In genomic region chr5:137334317-137334716, GRCm38 (mm10) we compare ENCODE assay signal across 8 mouse cellular contexts. TPM values are rescaled to one million over a fixed set of nuclear protein-coding genes. Genes with fewer than 3 reads are reported as not detected.
DNase-seq lines count a peak whose midpoint lies in the region; ATAC-seq and TF ChIP-seq lines count a peak whose summit lies in the region.

No protein-coding gene starts in this region.

- no peaks in the 10 kb centered on the region for H3K9me3 ChIP-seq in heart, embryonic 11.5 days (replicated peaks; ENCODE audit: control insufficient read depth, low read length)
- H3K9me3 ChIP-seq in lung, postnatal 0 days (ENCODE audit: low read length) = no peaks in the 10 kb centered on the region
- H3K9me3 ChIP-seq in liver, embryonic 12.5 days (replicated peaks) = no peaks in the 10 kb centered on the region
- H3K9me3 ChIP-seq in stomach, postnatal 0 days (ENCODE audit: control insufficient read depth, low read length) = no peaks in the 10 kb centered on the region

- H3K36me3 ChIP-seq in heart, embryonic 11.5 days (ENCODE audit: control insufficient read depth, insufficient read depth, low read length) = no peaks in the 10 kb centered on the region
- H3K36me3 ChIP-seq in lung, postnatal 0 days (ENCODE audit: insufficient read depth, low read length) = no peaks in the 10 kb centered on the region
- H3K36me3 ChIP-seq in liver, embryonic 12.5 days = peaks cover 3% of the 10 kb centered on the region; the same call in 1 of the 2 replicates
- no peaks in the 10 kb centered on the region for H3K36me3 ChIP-seq in stomach, postnatal 0 days (ENCODE audit: control insufficient read depth, insufficient read depth, low read length)

- no peak overlapping the region for H3K4me3 ChIP-seq in heart, embryonic 11.5 days (ENCODE audit: low read depth, low read length)
- 0 out of 2 replicates have a peak overlapping the region, but pooled peaks have one; percentile 53 for H3K4me3 ChIP-seq in lung, postnatal 0 days (ENCODE audit: low read depth, low read length)
- H3K4me3 ChIP-seq in liver, embryonic 12.5 days = peak overlapping the region; percentile 71; the same call in 1 of the 2 replicates
- peak overlapping the region; percentile 65 for H3K4me3 ChIP-seq in stomach, postnatal 0 days (ENCODE audit: low read depth, low read length)

- no peaks in the 10 kb centered on the region for H3K27me3 ChIP-seq in heart, embryonic 11.5 days (ENCODE audit: control insufficient read depth, insufficient read depth, low read length)
- no peaks in the 10 kb centered on the region for H3K27me3 ChIP-seq in lung, postnatal 0 days (replicated peaks; ENCODE audit: insufficient read depth, low read length)
- no peaks in the 10 kb centered on the region for H3K27me3 ChIP-seq in liver, embryonic 12.5 days (replicated peaks)
- H3K27me3 ChIP-seq in stomach, postnatal 0 days (ENCODE audit: control insufficient read depth, insufficient read depth, low read length) = no peaks in the 10 kb centered on the region

- no peak overlapping the region for H3K27ac ChIP-seq in heart, embryonic 11.5 days (ENCODE audit: low read depth, low read length)
- H3K27ac ChIP-seq in lung, postnatal 0 days (ENCODE audit: low read length) = peak overlapping the region; percentile 5; the same call in 1 of the 2 replicates
- no peak overlapping the region for H3K27ac ChIP-seq in liver, embryonic 12.5 days
- no peak overlapping the region for H3K27ac ChIP-seq in stomach, postnatal 0 days (replicated peaks)

- no peak for TF ChIP-seq CTCF in lung, postnatal 0 days (IDR thresholded peaks at IDR 0.05)
- no peak for TF ChIP-seq CTCF in stomach, postnatal 0 days (IDR thresholded peaks at IDR 0.05; ENCODE audit: low read depth)

- no peak for TF ChIP-seq EP300 in lung, postnatal 0 days (IDR thresholded peaks at IDR 0.05)
- TF ChIP-seq EP300 in stomach, postnatal 0 days (optimal IDR thresholded peaks at IDR 0.05) = no peak

- no peak for ATAC-seq in heart, embryonic 11.5 days (replicated peaks; ENCODE audit: insufficient number of reproducible peaks, low FRiP score, low TSS enrichment)
- ATAC-seq in lung, postnatal 0 days = no peak
- no peak for ATAC-seq in liver, embryonic 12.5 days
- ATAC-seq in stomach, postnatal 0 days (ENCODE audit: low FRiP score, low TSS enrichment) = no peak
- ATAC-seq in CD4-positive, CD25-positive, alpha-beta regulatory T cell, adult 4 months = no peak

- intact Hi-C loops in heart, postnatal 10 days (cut with DNase I) = loop anchor here (2.0 to 5.0 kb wide), 2 partner anchors 42 to 168 kb away; partner anchors contain the start of gene Pop7
- intact Hi-C loops in gastrocnemius, postnatal 14 days (cut with DNase I; ENCODE audit: low total_unique reads) = no loop called here

- WGBS in heart, embryonic 11.5 days (ENCODE audit: insufficient replicate concordance) = 47% methylated on average over 10 of the region's 10 CpGs
- 40% methylated on average over 10 of the region's 10 CpGs for WGBS in lung, postnatal 0 days
- 35% methylated on average over 10 of the region's 10 CpGs for WGBS in liver, embryonic 12.5 days (ENCODE audit: insufficient replicate concordance)
- 42% methylated on average over 10 of the region's 10 CpGs for WGBS in stomach, postnatal 0 days

- no peak overlapping the region for H3K9ac ChIP-seq in heart, embryonic 11.5 days (ENCODE audit: low read depth, low read length)
- H3K9ac ChIP-seq in lung, postnatal 0 days (replicated peaks; ENCODE audit: low read depth) = no peak overlapping the region
- no peak overlapping the region for H3K9ac ChIP-seq in liver, embryonic 12.5 days
- H3K9ac ChIP-seq in stomach, postnatal 0 days (ENCODE audit: low read length) = no peak overlapping the region

- H3K4me1 ChIP-seq in heart, embryonic 11.5 days (ENCODE audit: control insufficient read depth, insufficient read depth, low read length) = peaks cover 18% of the 10 kb centered on the region
- 0 out of 2 replicates have a peak, but pooled peaks cover 2% of the 10 kb centered on the region for H3K4me1 ChIP-seq in lung, postnatal 0 days (ENCODE audit: insufficient read depth, low read depth, low read length)
- H3K4me1 ChIP-seq in liver, embryonic 12.5 days = peaks cover 57% of the 10 kb centered on the region
- peaks cover 5% of the 10 kb centered on the region; the same call in 1 of the 2 replicates for H3K4me1 ChIP-seq in stomach, postnatal 0 days (replicated peaks; ENCODE audit: control insufficient read depth, insufficient read depth)

- DNase-seq in heart, postnatal 10 days = no peak
- DNase-seq in lung, postnatal 0 days (ENCODE audit: low spot score) = no peak
- DNase-seq in lung, postnatal 25 days (ENCODE audit: low spot score) = no peak
- no peak for DNase-seq in stomach, postnatal 0 days (ENCODE audit: low spot score)
- DNase-seq in gastrocnemius, postnatal 14 days = no peak

- peak overlapping the region; percentile 98 for H3K4me2 ChIP-seq in heart, embryonic 11.5 days
- H3K4me2 ChIP-seq in lung, postnatal 0 days (replicated peaks; ENCODE audit: low read depth, low read length) = peak overlapping the region; percentile 80; the same call in 1 of the 2 replicates
- H3K4me2 ChIP-seq in liver, embryonic 12.5 days = peak overlapping the region; percentile 93
- H3K4me2 ChIP-seq in stomach, postnatal 0 days (replicated peaks; ENCODE audit: low read depth) = peak overlapping the region; percentile 91; the same call in 1 of the 2 replicates

RNA-seq across cellular contexts. Expression of gene Slc12a9, which starts 0.9 kb away (rescaled TPM):
- polyA plus RNA-seq in heart, embryonic 11.5 days (2014; fragmentation: Nextera tagmentation; extraction: Ambion mirVana) = 5.1 and 5.6 TPM in 2 replicates
- total RNA-seq in heart, postnatal 10 days (2021) = 1 to 10 TPM; 4.4 to 5.4 TPM
- polyA plus RNA-seq in lung, postnatal 0 days (2015; fragmentation: Nextera tagmentation; extraction: Ambion mirVana) = 8.2 TPM in 2 replicates
- polyA plus RNA-seq in liver, embryonic 12.5 days (2016; fragmentation: Nextera tagmentation; extraction: Ambion mirVana) = 5.0 and 5.8 TPM in 2 replicates
- polyA plus RNA-seq in stomach, postnatal 0 days (2015; fragmentation: Nextera tagmentation; extraction: Ambion mirVana) = 6.5 and 7.2 TPM in 2 replicates
- total RNA-seq in gastrocnemius, postnatal 14 days (2021) = 1 to 10 TPM; 3.1 to 3.3 TPM
- 10 to 100 TPM in 1 of 2 experiments, 1 to 10 TPM in 1; 9.2 to 16.7 TPM for polyA plus RNA-seq in CD4-positive, CD25-positive, alpha-beta regulatory T cell, adult 4 months (2017; shearing (Covaris generic))

RNA-seq across cellular contexts. Expression of gene Ephb4, which starts 15.6 kb away (rescaled TPM):
- 27.3 and 35.6 TPM in 2 replicates for polyA plus RNA-seq in heart, embryonic 11.5 days (2014; fragmentation: Nextera tagmentation; extraction: Ambion mirVana)
- 100 to 1,000 TPM; 103 to 111 TPM for total RNA-seq in heart, postnatal 10 days (2021)
- 30.9 and 33.2 TPM in 2 replicates for polyA plus RNA-seq in lung, postnatal 0 days (2015; fragmentation: Nextera tagmentation; extraction: Ambion mirVana)
- 14.2 and 15.7 TPM in 2 replicates for polyA plus RNA-seq in liver, embryonic 12.5 days (2016; fragmentation: Nextera tagmentation; extraction: Ambion mirVana)
- polyA plus RNA-seq in stomach, postnatal 0 days (2015; fragmentation: Nextera tagmentation; extraction: Ambion mirVana) = 12.1 and 13.9 TPM in 2 replicates
- 10 to 100 TPM; 26.5 to 27.4 TPM for total RNA-seq in gastrocnemius, postnatal 14 days (2021)
- polyA plus RNA-seq in CD4-positive, CD25-positive, alpha-beta regulatory T cell, adult 4 months (2017; shearing (Covaris generic)) = not detected

RNA-seq across cellular contexts. Expression of gene Trip6, which starts 20.1 kb away (rescaled TPM):
- 36.7 and 41.1 TPM in 2 replicates for polyA plus RNA-seq in heart, embryonic 11.5 days (2014; fragmentation: Nextera tagmentation; extraction: Ambion mirVana)
- total RNA-seq in heart, postnatal 10 days (2021) = 10 to 100 TPM; 22.5 to 23.3 TPM
- 45.8 and 50.1 TPM in 2 replicates for polyA plus RNA-seq in lung, postnatal 0 days (2015; fragmentation: Nextera tagmentation; extraction: Ambion mirVana)
- 16.8 and 18.7 TPM in 2 replicates for polyA plus RNA-seq in liver, embryonic 12.5 days (2016; fragmentation: Nextera tagmentation; extraction: Ambion mirVana)
- 46.4 and 47.9 TPM in 2 replicates for polyA plus RNA-seq in stomach, postnatal 0 days (2015; fragmentation: Nextera tagmentation; extraction: Ambion mirVana)
- total RNA-seq in gastrocnemius, postnatal 14 days (2021) = 1 to 10 TPM; 7.9 to 9.6 TPM
- 1 to 10 TPM; 1.0 to 1.7 TPM for polyA plus RNA-seq in CD4-positive, CD25-positive, alpha-beta regulatory T cell, adult 4 months (2017; shearing (Covaris generic))

RNA-seq across cellular contexts. Expression of gene Srrt, which starts 26.8 kb away (rescaled TPM):
- polyA plus RNA-seq in heart, embryonic 11.5 days (2014; fragmentation: Nextera tagmentation; extraction: Ambion mirVana) = 92.0 and 96.9 TPM in 2 replicates
- 10 to 100 TPM; 91.0 to 91.9 TPM for total RNA-seq in heart, postnatal 10 days (2021)
- 30.9 and 32.7 TPM in 2 replicates for polyA plus RNA-seq in lung, postnatal 0 days (2015; fragmentation: Nextera tagmentation; extraction: Ambion mirVana)
- 125 and 128 TPM in 2 replicates for polyA plus RNA-seq in liver, embryonic 12.5 days (2016; fragmentation: Nextera tagmentation; extraction: Ambion mirVana)
- 29.3 and 31.6 TPM in 2 replicates for polyA plus RNA-seq in stomach, postnatal 0 days (2015; fragmentation: Nextera tagmentation; extraction: Ambion mirVana)
- total RNA-seq in gastrocnemius, postnatal 14 days (2021) = 10 to 100 TPM; 39.0 to 40.6 TPM
- 10 to 100 TPM; 60.2 to 63.7 TPM for polyA plus RNA-seq in CD4-positive, CD25-positive, alpha-beta regulatory T cell, adult 4 months (2017; shearing (Covaris generic))

RNA-seq across cellular contexts. Expression of gene Ufsp1, which starts 39.9 kb away (rescaled TPM):
- polyA plus RNA-seq in heart, embryonic 11.5 days (2014; fragmentation: Nextera tagmentation; extraction: Ambion mirVana) = 9.1 and 10.3 TPM in 2 replicates
- total RNA-seq in heart, postnatal 10 days (2021) = 1 to 10 TPM; 8.8 to 10.0 TPM
- polyA plus RNA-seq in lung, postnatal 0 days (2015; fragmentation: Nextera tagmentation; extraction: Ambion mirVana) = 4.7 and 7.2 TPM in 2 replicates
- 11.9 and 12.5 TPM in 2 replicates for polyA plus RNA-seq in liver, embryonic 12.5 days (2016; fragmentation: Nextera tagmentation; extraction: Ambion mirVana)
- polyA plus RNA-seq in stomach, postnatal 0 days (2015; fragmentation: Nextera tagmentation; extraction: Ambion mirVana) = 11.0 and 11.4 TPM in 2 replicates
- 10 to 100 TPM; 30.5 to 36.3 TPM for total RNA-seq in gastrocnemius, postnatal 14 days (2021)
- polyA plus RNA-seq in CD4-positive, CD25-positive, alpha-beta regulatory T cell, adult 4 months (2017; shearing (Covaris generic)) = 1 to 10 TPM in 1 of 2 experiments, under 1 TPM in 1; 0.65 to 1.3 TPM

Comparison
In these comparisons a context has a peak if more than half of its experiments do, and no peak if none do; other contexts are left out.
1. RNA of gene Ephb4, which starts 15.6 kb away (polyA plus RNA-seq): 30.9 to 33.2 TPM in lung, postnatal 0 days, 27.3 to 35.6 TPM in heart, embryonic 11.5 days, 14.2 to 15.7 TPM in liver, embryonic 12.5 days and 12.1 to 13.9 TPM in stomach, postnatal 0 days; not detected in CD4-positive, CD25-positive, alpha-beta regulatory T cell, adult 4 months; every median in the first group is over 10 times any median in the second.
2. Peak in every context shown above with its lines, with median percentiles within 50 percentile points of each other: H3K4me2 ChIP-seq.